Mouse (Mus musculus) cortical plate, adult 2 months (tissue): ENCODE measurements around the gene Gm16867. TPM values are rescaled to one million over a fixed set of nuclear protein-coding genes. Genes with fewer than 3 reads are reported as not detected.

Experiments used
- polyA plus RNA-seq: library from polyadenylated mRNA; depleted of rRNA; stranded (reverse); fragments of >200 nt; gene quantifications from 2 replicates; pipeline ENCODE4 v1.2.3, GENCODE M21; 2012; rRNA removed

The Gm16867 gene
- polyA plus RNA-seq, 1 experiment = not detected

Other genes starting within 250 kb of the Gm16867 start
- not detected in 2 replicates for gene Synb, start 209.1 kb downstream of the Gm16867 start, polyA plus RNA-seq
- gene Gm27179, start 9.2 kb upstream of the Gm16867 start, polyA plus RNA-seq = 0.04 TPM in 1 of 2 replicates, not detected in the other
- gene Entpd4b, start 52.1 kb upstream of the Gm16867 start, polyA plus RNA-seq = 22.4 TPM in 2 replicates